Mouse (Mus musculus): Measurements from ENCODE around the gene Zbtb8a.
A peak's percentile ranks its signal among the peaks of the same experiment; 100 is the strongest.
"Not testable (repeated sequence)": the region's sequence is repeated elsewhere in the genome, so short reads cannot be mapped to it uniquely, and the experiment has no call there.

Zbtb8a gene

DNA sequence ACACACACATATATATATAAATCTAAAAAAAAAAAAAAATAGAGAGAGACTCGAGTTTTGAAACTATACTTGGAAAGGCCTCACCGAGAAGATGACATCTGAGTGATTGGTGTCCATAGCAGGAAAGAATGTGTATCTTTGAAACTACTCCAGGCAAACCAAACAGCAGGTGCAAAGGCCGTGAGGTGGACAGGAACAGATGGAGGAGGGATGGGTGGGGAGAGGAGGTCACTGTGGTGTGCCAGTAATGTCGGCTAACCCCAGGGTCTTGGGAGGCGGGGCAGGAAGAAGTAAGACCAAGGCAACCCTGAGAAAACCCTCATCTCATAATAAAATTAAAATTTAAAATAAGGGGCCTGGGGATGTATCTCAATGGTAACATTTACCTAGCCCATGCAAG, 2.1 kb downstream of the Zbtb8a start:
- DNase-seq: no peak

DNA sequence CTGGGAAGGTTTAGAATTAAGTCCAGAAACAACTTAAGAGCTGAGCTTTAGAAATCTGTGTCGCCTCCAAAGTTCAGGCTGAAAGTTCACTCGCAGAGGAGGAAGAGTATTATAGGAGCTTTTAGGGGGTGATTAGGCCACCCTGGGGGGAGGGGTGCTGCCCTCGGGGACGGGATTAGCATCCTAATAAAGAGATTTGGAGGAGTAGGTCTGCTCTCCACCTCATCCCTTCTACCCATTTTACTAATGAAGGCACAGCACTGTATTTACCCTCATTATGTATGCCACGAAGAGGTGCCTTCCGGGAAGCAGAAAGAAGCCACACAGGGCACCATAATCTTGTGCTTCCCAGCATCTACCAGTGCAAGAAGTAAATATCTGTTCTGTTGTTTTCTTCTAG, 2.9 kb downstream of the Zbtb8a start:
- no peak for DNase-seq

DNA sequence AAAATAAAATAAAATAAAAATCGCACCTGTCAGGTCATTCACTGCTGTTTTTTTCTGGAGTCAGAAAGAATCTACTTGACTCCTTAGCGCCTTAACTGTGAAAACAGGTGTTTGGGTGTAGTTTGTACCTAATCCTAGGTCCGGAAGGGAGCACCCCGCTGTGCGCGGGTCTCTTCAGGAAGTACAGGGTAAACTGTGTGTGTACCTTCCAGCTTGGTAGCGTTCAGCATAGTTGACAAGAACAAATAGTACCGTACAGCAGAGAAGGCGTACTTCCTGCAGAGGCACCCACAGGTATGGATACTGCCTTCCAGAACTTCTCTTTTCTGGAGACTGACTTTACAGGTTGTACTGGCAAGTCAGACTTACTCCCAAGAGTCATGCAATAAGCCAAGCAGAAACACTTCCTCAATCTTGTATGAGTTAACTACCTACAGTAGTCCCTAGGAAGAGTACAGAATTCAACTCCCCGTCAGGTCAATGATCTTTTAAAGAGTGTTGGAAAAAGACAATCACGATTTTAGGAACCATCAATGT, 3.6 kb downstream of the Zbtb8a start:
- DNase-seq: no peak

DNA sequence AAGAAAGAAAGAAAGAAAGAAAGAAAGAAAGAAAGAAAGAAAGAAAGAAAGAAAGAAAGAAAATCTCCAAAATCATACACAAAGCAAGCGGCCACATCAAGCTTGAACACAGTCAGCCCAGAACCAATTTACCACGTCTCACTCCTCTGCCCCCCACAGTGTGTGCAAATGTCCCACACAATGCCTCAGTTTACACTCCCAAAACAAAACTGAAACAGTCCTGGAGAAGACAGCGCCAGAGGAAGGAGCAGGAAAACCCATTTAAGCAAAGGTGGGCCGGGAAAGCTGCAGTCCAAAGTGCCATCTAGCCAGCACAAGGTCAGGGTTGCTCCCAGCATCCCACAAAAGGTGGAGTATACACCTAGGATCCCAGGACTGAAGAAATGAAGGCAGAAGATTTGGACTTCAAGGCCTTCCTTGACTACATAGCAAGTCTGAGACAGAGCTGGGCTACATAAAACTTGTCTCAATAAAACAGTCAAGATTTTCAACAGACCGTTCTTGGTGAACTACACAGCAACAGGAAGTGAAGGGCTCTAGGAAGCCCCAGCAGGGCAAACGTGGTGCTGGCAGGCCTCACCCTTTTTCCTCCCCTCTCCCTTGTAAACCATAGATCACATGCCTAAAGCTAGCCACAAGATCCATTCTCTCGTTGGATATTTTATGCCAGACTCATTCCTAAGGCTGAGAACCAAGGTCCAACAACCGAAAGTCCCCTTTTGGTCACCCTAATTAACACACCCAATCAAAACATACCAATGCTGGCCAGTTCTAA, 4.5 kb downstream of the Zbtb8a start:
- no peak for DNase-seq

DNA sequence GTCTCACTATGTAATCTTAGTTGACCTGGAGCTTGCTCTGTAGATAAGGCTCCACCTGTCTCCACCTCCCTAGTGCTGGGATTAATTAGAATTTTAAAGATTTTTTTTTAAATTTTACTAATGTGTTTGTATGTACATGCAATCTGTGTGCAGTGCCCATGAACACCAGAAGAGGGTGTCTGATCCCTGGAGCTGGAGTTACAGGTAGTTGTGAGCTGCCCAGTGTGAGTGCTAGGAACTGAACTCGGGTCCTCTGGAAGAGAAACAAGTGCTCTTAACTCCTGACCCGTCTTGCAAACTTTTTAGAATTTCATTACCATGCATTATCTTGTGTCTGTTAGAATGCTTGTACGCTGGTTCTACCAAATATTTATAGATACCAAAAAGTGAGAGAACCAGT, 6.5 kb downstream of the Zbtb8a start:
- DNase-seq: no peak

DNA sequence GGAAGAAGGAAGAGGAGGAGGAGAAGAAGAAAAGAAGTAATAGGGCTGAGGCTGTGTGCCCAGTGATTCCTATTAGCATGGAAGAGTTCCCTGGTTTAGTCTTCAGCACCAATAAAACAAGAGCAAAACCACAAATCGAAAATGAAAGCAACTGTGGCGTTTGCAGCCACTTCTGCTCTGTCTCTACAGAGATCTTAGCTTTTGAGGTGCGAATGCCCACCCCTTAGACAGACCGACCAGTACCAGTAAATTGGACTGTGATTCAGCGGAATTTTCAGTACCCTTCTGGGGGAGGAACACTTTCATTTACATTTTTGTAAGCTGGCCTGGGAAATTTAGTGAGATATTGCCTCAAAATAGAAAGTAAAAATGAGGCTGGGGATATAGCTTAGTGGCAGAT, 12.7 kb downstream of the Zbtb8a start:
- DNase-seq: no peak

DNA sequence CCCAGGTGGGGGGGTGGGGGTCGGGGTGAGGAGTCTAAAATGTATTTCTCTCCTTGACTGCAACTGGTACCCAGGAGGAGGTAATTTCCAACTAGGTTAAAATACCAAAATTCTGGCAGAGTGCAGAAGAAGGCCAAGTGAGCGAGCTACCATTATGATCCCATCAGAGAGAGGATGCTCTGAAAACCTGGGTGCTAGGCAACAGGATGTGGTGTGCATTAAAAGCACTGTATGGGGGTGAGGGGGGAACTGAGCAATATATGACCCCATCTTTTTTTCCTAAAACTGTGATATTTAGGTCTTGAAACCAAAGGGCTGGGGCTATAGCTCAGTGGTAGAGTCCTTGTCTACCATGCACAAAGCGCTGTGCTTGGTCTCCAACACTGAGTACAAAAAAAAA, 13.5 kb downstream of the Zbtb8a start:
- no peak for DNase-seq

DNA sequence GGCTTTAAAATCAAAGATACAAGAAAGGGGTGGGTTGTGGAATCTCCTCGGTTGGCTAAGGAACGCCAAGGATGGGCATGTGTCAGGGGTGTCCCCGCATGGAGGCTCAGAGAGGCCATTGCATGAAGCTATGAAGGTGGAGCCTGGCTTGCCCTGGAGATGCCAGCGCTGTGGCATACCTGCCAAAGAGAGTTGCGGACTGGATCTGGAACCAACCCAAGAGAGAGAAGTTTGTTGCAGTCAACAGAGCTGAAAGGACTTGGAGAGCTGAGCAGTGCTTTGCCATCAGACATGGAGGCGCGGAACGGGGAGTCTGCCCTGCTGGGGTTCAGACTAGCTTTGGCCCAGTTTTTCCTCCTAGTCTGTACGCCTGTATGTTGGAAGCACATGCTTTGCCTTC, 14.5 kb downstream of the Zbtb8a start:
- no peak for DNase-seq

DNA sequence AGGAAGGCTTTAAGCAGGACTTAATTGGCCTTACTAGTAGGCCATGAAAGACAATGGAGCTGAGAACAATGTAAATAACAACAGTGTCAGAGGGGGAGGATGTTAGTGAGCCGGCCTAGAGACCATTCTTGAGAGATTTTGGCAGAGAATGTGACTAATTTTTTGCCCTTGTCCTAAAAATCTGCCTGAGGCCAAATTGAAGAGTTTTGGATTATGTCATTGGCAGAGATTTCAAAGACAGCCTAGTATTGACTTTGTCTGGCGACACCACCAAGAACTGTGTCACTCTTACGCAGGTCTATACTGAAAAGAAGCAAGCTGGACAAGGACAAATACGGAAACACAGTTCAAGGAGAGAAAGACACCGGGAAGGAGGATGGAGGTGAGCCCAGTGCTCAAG, 15.1 kb downstream of the Zbtb8a start:
- DNase-seq: no peak

DNA sequence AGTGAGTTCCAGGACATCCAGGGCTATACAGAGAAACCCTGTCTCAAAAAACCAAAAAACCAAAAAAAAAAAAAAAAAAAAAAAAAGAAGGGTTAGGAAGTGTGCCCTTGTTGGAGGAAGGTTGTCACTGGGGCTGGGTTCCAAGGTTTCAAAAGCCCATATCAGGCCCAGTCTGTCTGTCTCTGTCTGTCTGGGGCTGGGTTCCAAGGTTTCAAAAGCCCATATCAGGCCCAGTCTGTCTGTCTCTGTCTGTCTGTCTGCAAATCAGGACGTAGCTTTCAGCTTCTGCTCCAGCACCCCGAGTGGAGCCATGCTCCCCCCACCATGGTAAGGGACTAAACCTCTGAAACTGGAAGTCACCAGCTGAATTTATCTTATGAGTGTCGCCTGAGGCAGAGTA, 15.7 kb downstream of the Zbtb8a start:
- DNase-seq: not testable (repeated sequence)

DNA sequence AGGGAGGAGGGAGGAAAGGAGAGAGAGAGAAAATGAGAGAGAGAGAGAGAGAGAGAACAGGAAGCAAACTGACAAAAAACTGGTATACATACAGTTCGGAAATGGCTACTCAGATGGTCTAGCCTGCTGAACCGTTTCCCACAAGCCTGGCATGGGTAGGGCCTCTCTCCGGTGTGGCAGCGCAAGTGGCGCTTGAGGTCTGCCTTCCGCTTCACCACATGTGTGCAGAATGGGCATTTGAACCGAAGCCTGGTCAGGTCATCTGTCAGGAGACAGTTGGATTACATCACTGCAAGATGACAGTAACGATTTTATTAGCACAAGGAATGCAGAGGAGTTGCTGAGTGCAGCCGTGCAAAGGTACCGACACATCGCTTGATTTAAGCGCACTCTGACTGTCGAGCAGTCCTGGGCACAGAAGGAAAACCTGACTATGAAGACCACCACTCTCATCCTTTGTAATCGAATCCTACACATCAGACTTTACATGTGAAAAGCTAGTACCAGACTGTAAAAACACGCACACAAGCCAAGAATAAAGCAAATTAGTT, 20.2 kb downstream of the Zbtb8a start:
- no peak for DNase-seq

DNA sequence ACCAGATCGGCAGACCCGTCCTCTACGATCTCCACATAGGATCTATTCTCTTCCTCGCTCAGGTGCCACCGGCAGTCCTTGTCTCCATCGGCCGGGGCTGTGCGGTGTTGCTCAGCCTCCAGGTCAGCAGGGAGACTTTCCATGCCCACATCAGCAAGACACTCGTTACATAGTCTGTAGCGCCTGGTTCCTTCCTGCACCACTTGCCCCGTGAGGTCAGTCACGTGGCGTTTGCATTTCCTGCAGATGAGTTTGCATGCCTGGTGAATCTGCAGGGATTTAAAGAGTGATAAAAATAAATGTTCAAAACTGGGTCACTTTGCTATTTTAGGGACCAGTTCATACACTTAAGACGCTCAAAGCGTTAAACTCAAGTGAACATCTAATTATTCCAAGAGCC, 23.7 kb downstream of the Zbtb8a start:
- no peak for DNase-seq

DNA sequence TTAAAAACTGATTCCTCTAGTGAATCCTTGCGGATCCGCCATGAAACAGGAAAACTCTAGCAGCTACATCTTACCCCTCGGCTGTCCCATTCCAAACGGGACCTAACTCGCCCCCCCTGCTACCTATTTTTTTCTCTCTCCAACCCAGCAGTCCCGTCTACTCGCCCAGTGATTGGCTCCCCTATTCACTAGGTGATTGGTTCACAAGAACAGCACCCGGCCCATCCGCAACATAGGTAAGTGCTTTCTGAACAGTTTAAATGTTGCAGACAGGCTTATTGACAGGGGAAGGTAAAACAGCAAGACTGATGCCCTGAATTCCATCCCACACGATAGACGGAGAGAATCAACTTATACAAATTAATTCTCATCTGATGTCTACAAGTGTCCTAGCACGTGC, 24.7 kb downstream of the Zbtb8a start:
- DNase-seq: no peak

DNA sequence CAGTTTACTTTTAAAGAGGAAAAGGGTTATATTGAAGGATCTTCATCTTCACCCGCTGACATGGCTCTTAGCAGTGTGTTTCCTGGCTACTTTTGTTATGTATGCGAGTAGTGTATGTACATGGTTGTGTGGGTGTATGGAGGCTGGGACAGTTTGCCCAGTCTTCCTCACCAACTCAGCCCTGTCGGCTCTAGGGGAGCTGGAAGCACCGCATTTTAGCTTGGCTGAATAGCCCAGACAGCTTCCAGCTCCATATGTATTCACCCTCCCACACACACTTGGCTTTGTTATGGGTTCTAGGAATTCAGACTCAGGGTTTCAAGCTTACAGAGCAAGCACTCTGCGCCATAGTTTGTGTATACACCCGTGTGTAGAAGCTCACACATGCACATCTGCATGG, 26.8 kb downstream of the Zbtb8a start:
- peak; percentile 25 for DNase-seq

DNA sequence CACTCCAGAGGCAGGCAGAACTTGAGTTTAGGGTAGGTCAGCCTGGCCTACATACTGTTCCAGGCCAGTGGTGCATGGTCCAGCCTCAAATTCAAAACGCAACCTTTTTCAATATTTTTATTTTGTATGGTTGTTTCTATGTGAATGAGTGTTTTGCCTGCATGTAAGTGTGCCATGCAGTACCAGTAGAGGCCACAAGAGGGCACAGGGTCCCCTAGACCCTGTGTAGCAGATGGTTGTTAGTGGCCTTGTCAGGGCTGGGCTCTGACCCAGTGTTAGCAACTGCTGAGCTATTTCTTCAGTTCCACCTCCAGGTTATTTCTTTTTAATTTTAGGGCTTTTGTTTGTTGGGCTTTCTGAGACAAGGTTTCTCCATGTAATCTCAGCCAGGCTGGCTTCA, 27.3 kb downstream of the Zbtb8a start:
- peak; percentile 82 for DNase-seq

DNA sequence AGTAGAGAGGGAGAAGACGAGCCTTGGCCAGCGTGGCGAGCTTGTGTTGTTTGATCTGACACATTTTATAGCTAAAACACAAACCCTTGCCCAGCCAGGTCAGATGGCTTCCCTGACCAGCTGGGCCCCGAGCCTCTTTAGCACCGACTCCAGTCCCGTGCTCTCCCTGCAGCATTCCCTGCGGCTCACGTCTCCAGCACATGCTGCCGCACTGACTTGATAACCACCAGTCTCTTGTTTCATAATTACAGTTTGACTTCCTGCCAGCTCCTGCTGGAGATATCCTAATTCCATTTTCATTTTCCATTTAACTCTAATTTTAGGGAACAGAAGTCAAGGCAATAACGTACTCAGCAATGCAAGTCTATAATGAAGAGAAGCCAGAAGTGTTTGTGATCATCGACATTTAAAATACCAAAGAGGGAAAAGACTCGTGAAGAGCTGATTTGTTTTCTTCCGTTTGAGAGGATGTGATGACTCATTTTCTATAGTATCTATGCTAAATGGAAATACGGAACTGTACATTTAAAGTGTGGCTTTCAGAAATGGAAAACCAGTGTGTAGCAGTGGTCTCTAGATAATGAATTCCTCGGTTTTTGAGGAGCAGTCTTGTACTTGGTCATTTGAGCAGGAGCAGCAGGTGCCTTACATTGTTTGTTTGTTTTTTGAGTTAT, 31.3 kb downstream of the Zbtb8a start:
- peak; percentile 49 for DNase-seq

DNA sequence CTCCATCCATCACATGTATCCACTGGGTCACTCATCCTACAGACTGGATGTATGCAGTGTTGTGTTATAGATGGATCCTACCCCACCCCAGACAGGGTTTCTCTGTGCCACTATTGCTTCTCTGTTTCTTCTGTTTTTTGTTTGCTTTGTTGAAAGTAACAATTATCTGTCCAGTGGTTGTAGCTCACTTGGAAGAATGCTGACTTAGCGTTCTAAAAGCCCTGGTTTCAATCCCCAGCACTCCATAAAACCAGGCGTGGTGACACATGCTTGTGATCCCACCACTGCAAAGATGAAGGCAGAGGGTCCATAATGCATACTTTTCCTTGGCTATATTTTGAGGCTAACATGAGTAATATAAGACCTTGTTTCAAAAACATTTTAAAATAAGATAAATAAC, 35.2 kb downstream of the Zbtb8a start:
- no peak for DNase-seq

DNA sequence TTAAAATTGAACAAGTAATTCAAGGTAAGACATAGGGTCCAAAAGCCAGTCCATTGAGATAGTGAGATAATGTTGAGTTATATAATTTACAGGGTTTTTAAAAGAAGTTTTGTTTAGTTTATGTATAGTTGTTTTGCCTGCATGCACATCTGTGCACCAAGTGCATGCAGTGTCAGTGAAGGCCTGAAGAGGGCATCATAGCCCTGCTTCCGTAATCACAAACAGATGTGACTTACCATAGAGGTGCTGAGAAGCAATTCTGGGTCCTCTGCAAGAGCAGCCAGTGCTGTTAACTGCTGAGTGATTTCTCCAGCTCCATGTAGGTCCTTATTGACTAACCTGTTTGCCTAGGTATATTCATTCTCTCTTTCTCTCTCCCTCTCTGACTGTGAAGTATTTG, 36.0 kb downstream of the Zbtb8a start:
- DNase-seq: no peak

DNA sequence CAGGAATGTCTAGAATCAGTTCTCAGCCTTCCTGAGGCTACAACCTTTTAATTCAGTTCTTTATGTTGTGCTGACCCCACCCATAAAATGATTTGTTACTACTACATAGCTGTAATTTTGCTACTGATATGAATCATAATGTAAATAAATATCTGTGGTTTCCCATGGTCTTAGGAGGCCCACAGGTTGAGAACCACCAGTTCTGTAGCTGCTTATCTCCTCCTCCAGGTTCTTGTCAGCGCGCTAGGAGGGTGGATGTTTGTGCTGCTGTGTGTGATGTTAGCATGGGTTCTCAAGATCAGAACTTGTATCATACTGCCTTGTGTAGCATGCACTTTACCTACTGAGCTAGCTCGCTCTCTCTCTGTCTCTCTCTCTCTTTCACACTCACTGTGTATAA, 38.2 kb downstream of the Zbtb8a start:
- DNase-seq: no peak

DNA sequence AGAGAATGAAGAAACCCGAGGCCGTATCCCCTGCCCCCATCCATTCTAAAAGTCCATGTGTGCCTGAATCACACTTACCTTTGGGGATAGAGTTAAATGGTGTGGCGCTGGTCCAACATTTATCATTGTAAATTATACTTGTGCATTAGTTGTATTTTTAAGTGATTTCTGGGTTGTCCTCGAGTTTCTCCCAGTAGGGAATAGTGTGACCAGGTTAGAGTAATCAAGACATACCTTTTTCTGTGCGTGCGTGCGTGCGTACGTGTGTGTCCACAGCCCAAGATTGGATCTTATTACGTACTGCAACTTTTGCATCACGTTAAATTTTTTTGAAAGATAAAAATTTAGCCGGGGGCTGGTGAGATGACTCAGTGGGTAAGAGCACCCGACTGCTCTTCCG, 41.6 kb downstream of the Zbtb8a start:
- DNase-seq: no peak

DNA sequence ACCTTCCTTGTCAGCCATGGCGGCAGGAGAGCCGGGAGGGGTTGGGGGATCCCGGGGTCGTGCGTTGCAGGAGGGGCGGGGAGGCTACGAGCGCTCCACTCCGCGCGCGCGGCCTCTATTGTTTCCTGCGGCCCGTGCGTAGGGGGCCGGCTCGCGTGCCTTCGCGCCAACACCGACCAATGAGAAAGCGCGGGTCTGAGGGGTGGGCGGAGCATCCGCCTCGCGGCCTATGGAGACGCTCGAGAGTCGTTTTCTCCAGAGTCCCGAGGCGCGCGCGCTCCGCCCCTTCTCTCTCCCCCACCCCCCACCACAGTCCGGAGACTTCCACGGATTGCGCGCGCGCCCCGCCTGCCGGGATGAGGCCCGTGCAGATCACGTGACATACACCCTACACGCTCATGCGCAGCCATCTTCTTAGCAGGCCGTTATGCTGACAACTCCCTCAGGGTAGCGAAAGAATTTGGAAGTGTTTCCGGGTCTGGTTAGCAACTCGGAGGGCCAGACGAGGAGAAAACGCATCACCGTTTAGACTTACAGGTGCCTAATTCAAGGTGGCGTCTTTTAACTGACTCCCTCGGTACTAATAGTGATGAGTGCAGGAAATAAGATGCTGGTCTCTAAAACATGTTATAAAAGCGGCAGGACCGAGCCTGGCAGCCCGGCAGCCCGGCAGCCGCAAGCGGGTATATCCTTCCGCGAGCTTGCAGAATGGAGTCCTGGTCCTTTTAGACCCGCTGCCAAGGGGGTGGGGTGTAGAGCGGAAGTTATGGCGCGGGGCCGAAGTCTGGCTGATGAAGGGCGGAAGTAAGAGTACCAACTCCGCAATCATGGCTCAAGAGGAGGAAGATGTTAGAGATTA, 42.5 kb downstream of the Zbtb8a start, which contains the start of the genes Rbbp4 and Zbtb8os:
Gene Rbbp4 (minus strand): TSS at position 155 of the 859 bp plus-strand sequence.
Gene Zbtb8os (plus strand): TSS at position 480 of the 859 bp plus-strand sequence.
- DNase-seq: peak; percentile 97

DNA sequence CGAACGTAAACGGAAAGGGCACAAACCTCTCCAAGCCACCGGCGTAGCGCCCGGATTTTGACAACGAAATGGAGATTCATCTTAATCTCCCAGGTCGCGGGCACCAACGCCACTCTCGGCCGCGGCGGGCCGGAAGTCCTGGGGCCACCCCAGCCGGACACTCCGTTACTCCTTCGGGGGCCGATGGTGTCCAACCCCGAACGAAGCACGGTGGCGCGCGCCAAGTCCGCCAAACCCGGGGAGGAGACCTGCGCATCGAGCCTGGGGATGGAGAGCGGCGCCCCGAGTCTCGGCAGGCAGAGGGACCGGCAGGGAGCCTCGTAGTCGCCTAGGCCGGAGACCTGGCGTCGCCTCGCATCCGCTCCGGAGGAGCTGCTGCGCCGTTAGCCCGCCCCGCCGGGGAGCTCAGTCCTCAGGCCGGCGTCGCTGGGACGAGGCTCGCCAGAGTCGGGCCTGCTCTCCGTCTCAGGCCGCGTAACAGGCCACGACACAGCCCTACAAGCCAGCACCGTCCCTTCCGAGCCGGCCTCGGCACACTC, 43.2 kb downstream of the Zbtb8a start:
- no peak for DNase-seq

DNA sequence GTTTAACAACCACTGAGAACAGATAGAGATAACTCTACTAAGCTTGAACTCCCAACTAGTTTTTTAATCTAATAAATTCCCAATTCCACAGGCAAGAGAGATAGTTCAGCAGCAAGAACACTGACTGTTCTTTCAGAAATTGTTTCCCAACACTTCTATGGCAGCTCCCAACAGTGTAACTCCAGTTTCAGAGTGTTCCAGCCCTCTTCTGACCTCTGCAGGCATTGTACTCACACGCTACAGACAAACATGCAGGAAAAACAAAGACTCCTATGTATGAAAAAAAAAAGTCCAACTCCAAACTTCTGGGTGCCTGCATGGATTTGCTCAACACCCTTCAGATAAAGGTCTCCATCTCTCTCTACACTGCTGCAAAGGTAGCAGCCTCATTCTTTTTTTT, 45.1 kb downstream of the Zbtb8a start:
- no peak for DNase-seq
